Mouse (Mus musculus) cortical plate, adult 2 months (tissue): ENCODE measurements at regions not wholly inside any gene's neighbourhood (a gene's known extent, or its start where the extent isn't known, plus 50 kb on each side); places are given as distances from the start of the nearest gene placed in this dataset.

Experiments
- CTCF ChIP-seq: fragments of 200-500 bp; IDR thresholded peaks from 2 replicates; pipeline ENCODE4 v1.5.1; 2011; ENCODE audit warnings: mild to moderate bottlenecking, control low read depth, low read length; ENCODE audit not compliant: insufficient read depth; ENCODE audit errors: extremely low read depth
- POLR2A ChIP-seq: fragments of 200-500 bp; IDR thresholded peaks from 2 replicates; pipeline ENCODE4 v1.6.1; 2011; ENCODE audit warnings: mild to moderate bottlenecking, low read length, control low read depth; ENCODE audit not compliant: insufficient read depth; ENCODE audit errors: extremely low read depth

GRCm38 (mm10) chr7:135860288-135860687, 144.1 kb upstream of the Mki67 start:
- no peak for TF ChIP-seq CTCF
- no peak for TF ChIP-seq POLR2A
